ENCODE assay signal across 11 mouse cellular contexts in genomic region chr2:131344449-131344848, GRCm38 (mm10). TPM values are rescaled to one million over a fixed set of nuclear protein-coding genes. Genes with fewer than 3 reads are reported as not detected.
DNase-seq lines count a peak whose midpoint lies in the region; ATAC-seq and TF ChIP-seq lines count a peak whose summit lies in the region.
"Had no signal": no experiment of that assay in that cellular context is flagged by ENCODE, and none has a peak within 500 bp of the region (broad histone marks: within the 10 kb centered on the region; RNA-seq: fewer than 3 reads in every experiment).

No protein-coding gene starts in this region.

- no peak for TF ChIP-seq CTCF in liver, adult 2 months (IDR thresholded peaks at IDR 0.05; ENCODE audit: low read depth, low read length)

- DNase-seq in adrenal gland, postnatal 14 days, result peak; percentile 22
- DNase-seq in adrenal gland, adult 8-10 months, result no peak
- DNase-seq in liver, adult 2 months (ENCODE audit: extremely low read depth, low read depth, low spot score), result peak; percentile 85
- DNase-seq in liver, embryonic 11.5 days (ENCODE audit: low spot score), result no peak
- peak; percentile 78 to 87 for DNase-seq in cerebellum, postnatal 14 days
- peak; percentile 47 to 48 for DNase-seq in layer of hippocampus, adult 8-10 months (ENCODE audit: low spot score in 2 of 2)
- DNase-seq in thymus, postnatal 14 days, result no peak
- DNase-seq in urinary bladder, adult 18-20 months (ENCODE audit: low spot score in 2 of 2), result no peak
- DNase-seq: kidney, postnatal 14 days; spleen, adult 18-20 months had no signal

- H3K9ac ChIP-seq in liver, adult 2 months (ENCODE audit: low read depth, low read length), result no peak overlapping the region
- no peak overlapping the region for H3K9ac ChIP-seq in liver, embryonic 11.5 days (ENCODE audit: low read depth, low read length)
- H3K9ac ChIP-seq: liver, embryonic 14.5 days had no signal

- 64% methylated on average over 3 of the region's 3 CpGs for whole genome bisulfite sequencing in liver, adult 2 months
- 78% methylated on average over 3 of the region's 3 CpGs for WGBS in liver, embryonic 11.5 days

- H3K79me2 ChIP-seq in liver, adult 2 months (ENCODE audit: control insufficient read depth, insufficient read depth, low read length), result peaks cover 40% of the 10 kb centered on the region; the same call in 1 of the 2 replicates

- H3K36me3 ChIP-seq in liver, adult 2 months (ENCODE audit: control insufficient read depth, insufficient read depth, low read length), result no peaks in the 10 kb centered on the region
- no peaks in the 10 kb centered on the region for H3K36me3 ChIP-seq in liver, embryonic 11.5 days (ENCODE audit: control insufficient read depth, insufficient read depth, low read length)

- no peaks in the 10 kb centered on the region for H3K27me3 ChIP-seq in liver, adult 2 months (ENCODE audit: control insufficient read depth, insufficient read depth, low read length)
- no peaks in the 10 kb centered on the region for H3K27me3 ChIP-seq in liver, embryonic 11.5 days (replicated peaks; ENCODE audit: control insufficient read depth, insufficient read depth, low read length)

- H3K9me3 ChIP-seq in liver, embryonic 11.5 days (ENCODE audit: control insufficient read depth, low read length), result no peaks in the 10 kb centered on the region

- no peak overlapping the region for H3K4me2 ChIP-seq in liver, embryonic 11.5 days

- no peak overlapping the region for H3K27ac ChIP-seq in liver, adult 2 months (replicated peaks; ENCODE audit: insufficient read depth, low read depth, low read length)
- no peak overlapping the region for H3K27ac ChIP-seq in liver, embryonic 11.5 days (ENCODE audit: low read depth, low read length)
- H3K27ac ChIP-seq: liver, embryonic 14.5 days had no signal

- H3K4me3 ChIP-seq in liver, adult 2 months (ENCODE audit: insufficient read depth, low read depth, low read length), result no peak overlapping the region
- H3K4me3 ChIP-seq in liver, embryonic 11.5 days (ENCODE audit: low read depth, low read length), result no peak overlapping the region

- no peak for ATAC-seq in liver, embryonic 11.5 days (replicated peaks; ENCODE audit: low FRiP score)

- peaks cover 12% of the 10 kb centered on the region for H3K4me1 ChIP-seq in liver, adult 2 months (ENCODE audit: control insufficient read depth, insufficient read depth, low read length)
- no peaks in the 10 kb centered on the region for H3K4me1 ChIP-seq in liver, embryonic 11.5 days (replicated peaks; ENCODE audit: control insufficient read depth, insufficient read depth, low read length)

- TF ChIP-seq POLR2A in liver, adult 2 months (IDR thresholded peaks at IDR 0.05; ENCODE audit: extremely low read depth, insufficient read depth, low read length), result no peak

RNA-seq across cellular contexts. Expression of gene Rnf24, which starts 8.2 kb away (rescaled TPM):
- total RNA-seq in adrenal gland, postnatal 14 days (2021), result 6.6 and 10.2 TPM in 2 replicates
- 10 to 100 TPM in 2 of 4 experiments, 1 to 10 TPM in 2; 6.2 to 16.7 (median 11.0) TPM for total RNA-seq in adrenal gland, adult 8-10 months (2022)
- total RNA-seq in liver, adult 2 months (2014; rRNA removed), result 2.1 and 2.9 TPM in 2 replicates
- 1.5 and 2.3 TPM in 2 replicates for polyA plus RNA-seq in liver, adult 2 months (2012; rRNA removed)
- polyA plus RNA-seq in liver, embryonic 11.5 days (2014; fragmentation: Nextera tagmentation; extraction: Ambion mirVana), result 1.2 and 1.7 TPM in 2 replicates
- 10 to 100 TPM; 26.5 to 30.2 (median 28.2) TPM for total RNA-seq in layer of hippocampus, adult 8-10 months (2022)

Comparison
In these comparisons a context has a peak if more than half of its experiments do, and no peak if none do; other contexts are left out.
1. DNase-seq: peak in adrenal gland, postnatal 14 days (single experiment), liver, adult 2 months (single experiment), cerebellum, postnatal 14 days (2 of 2) and layer of hippocampus, adult 8-10 months (2 of 2); none in adrenal gland, adult 8-10 months (single experiment), liver, embryonic 11.5 days (single experiment), thymus, postnatal 14 days (single experiment) and urinary bladder, adult 18-20 months (0 of 2).